Mouse (Mus musculus): ENCODE data around the gene Hsd3b7. TPM values are rescaled to one million over a fixed set of nuclear protein-coding genes. Genes with fewer than 3 reads are reported as not detected.

The Hsd3b7 gene
- polyA plus RNA-seq, 1 experiment from 2014 or later: 6.5 TPM

Other genes starting within 250 kb of the Hsd3b7 start
- gene Tmem265, start 239.2 kb upstream of the Hsd3b7 start, polyA plus RNA-seq (2014; fragmentation: Nextera tagmentation; extraction: Ambion mirVana): 10.2 and 13.0 TPM in 2 replicates
- gene Phkg2, start 227.3 kb upstream of the Hsd3b7 start, polyA plus RNA-seq (2014; fragmentation: Nextera tagmentation; extraction: Ambion mirVana): 57.9 and 60.5 TPM in 2 replicates
- 13.5 and 17.7 TPM in 2 replicates for gene Ccdc189, start 212.0 kb upstream of the Hsd3b7 start, polyA plus RNA-seq (2014; fragmentation: Nextera tagmentation; extraction: Ambion mirVana)
- 59.1 and 66.3 TPM in 2 replicates for gene Rnf40, start 211.8 kb upstream of the Hsd3b7 start, polyA plus RNA-seq (2014; fragmentation: Nextera tagmentation; extraction: Ambion mirVana)
- gene Zfp629, start 184.8 kb upstream of the Hsd3b7 start, polyA plus RNA-seq (2014; fragmentation: Nextera tagmentation; extraction: Ambion mirVana): 33.4 and 36.6 TPM in 2 replicates
- gene Bcl7c, start 91.7 kb upstream of the Hsd3b7 start, polyA plus RNA-seq (2014; fragmentation: Nextera tagmentation; extraction: Ambion mirVana): 59.5 and 65.8 TPM in 2 replicates
- gene Ctf1, start 87.9 kb upstream of the Hsd3b7 start, polyA plus RNA-seq (2014; fragmentation: Nextera tagmentation; extraction: Ambion mirVana): 7.2 and 9.5 TPM in 2 replicates
- gene Ctf2, start 68.4 kb upstream of the Hsd3b7 start, polyA plus RNA-seq (2014; fragmentation: Nextera tagmentation; extraction: Ambion mirVana): 0.63 TPM in 1 of 2 replicates, not detected in the other
- 7.9 and 9.7 TPM in 2 replicates for gene Fbxl19, start 56.1 kb upstream of the Hsd3b7 start, polyA plus RNA-seq (2014; fragmentation: Nextera tagmentation; extraction: Ambion mirVana)
- gene Orai3, start 30.8 kb upstream of the Hsd3b7 start, polyA plus RNA-seq (2014; fragmentation: Nextera tagmentation; extraction: Ambion mirVana): 6.6 and 7.1 TPM in 2 replicates
- 28.8 and 30.7 TPM in 2 replicates for gene Setd1a, start 23.9 kb upstream of the Hsd3b7 start, polyA plus RNA-seq (2014; fragmentation: Nextera tagmentation; extraction: Ambion mirVana)
- gene Gm49388, start 15.0 kb upstream of the Hsd3b7 start, polyA plus RNA-seq (2014; fragmentation: Nextera tagmentation; extraction: Ambion mirVana): not detected in 2 replicates
- gene Stx4a, start 23.7 kb downstream of the Hsd3b7 start, polyA plus RNA-seq (2014; fragmentation: Nextera tagmentation; extraction: Ambion mirVana): 10.1 and 13.2 TPM in 2 replicates
- 11.1 and 13.0 TPM in 2 replicates for gene Stx1b, start 23.9 kb downstream of the Hsd3b7 start, polyA plus RNA-seq (2014; fragmentation: Nextera tagmentation; extraction: Ambion mirVana)
- 26.2 and 26.8 TPM in 2 replicates for gene Zfp646, start 75.6 kb downstream of the Hsd3b7 start, polyA plus RNA-seq (2014; fragmentation: Nextera tagmentation; extraction: Ambion mirVana)
- gene Zfp668, start 76.2 kb downstream of the Hsd3b7 start, polyA plus RNA-seq (2014; fragmentation: Nextera tagmentation; extraction: Ambion mirVana): 32.6 and 32.9 TPM in 2 replicates
- gene Prss53, start 90.4 kb downstream of the Hsd3b7 start, polyA plus RNA-seq (2014; fragmentation: Nextera tagmentation; extraction: Ambion mirVana): 0.56 and 0.91 TPM in 2 replicates
- not detected in 2 replicates for gene Gm21974, start 94.8 kb downstream of the Hsd3b7 start, polyA plus RNA-seq (2014; fragmentation: Nextera tagmentation; extraction: Ambion mirVana)
- gene Vkorc1, start 95.0 kb downstream of the Hsd3b7 start, polyA plus RNA-seq (2014; fragmentation: Nextera tagmentation; extraction: Ambion mirVana): 47.8 and 48.9 TPM in 2 replicates
- gene Bckdk, start 103.5 kb downstream of the Hsd3b7 start, polyA plus RNA-seq (2014; fragmentation: Nextera tagmentation; extraction: Ambion mirVana): 102 and 139 TPM in 2 replicates
- 55.9 and 58.3 TPM in 2 replicates for gene Kat8, start 111.9 kb downstream of the Hsd3b7 start, polyA plus RNA-seq (2014; fragmentation: Nextera tagmentation; extraction: Ambion mirVana)
- gene Prss8, start 129.5 kb downstream of the Hsd3b7 start, polyA plus RNA-seq (2014; fragmentation: Nextera tagmentation; extraction: Ambion mirVana): 1.8 and 3.1 TPM in 2 replicates
- 10.4 and 10.7 TPM in 2 replicates for gene Prss36, start 146.1 kb downstream of the Hsd3b7 start, polyA plus RNA-seq (2014; fragmentation: Nextera tagmentation; extraction: Ambion mirVana)
- 44.7 and 62.6 TPM in 2 replicates for gene Fus, start 166.9 kb downstream of the Hsd3b7 start, polyA plus RNA-seq (2014; fragmentation: Nextera tagmentation; extraction: Ambion mirVana)
- 4.2 and 7.0 TPM in 2 replicates for gene Pycard, start 193.3 kb downstream of the Hsd3b7 start, polyA plus RNA-seq (2014; fragmentation: Nextera tagmentation; extraction: Ambion mirVana)
- gene Trim72, start 203.3 kb downstream of the Hsd3b7 start, polyA plus RNA-seq (2014; fragmentation: Nextera tagmentation; extraction: Ambion mirVana): not detected in 2 replicates

All from forebrain, embryonic 11.5 days (tissue).